8 mouse cellular contexts compared by ENCODE assay signal in genomic region chr6:125160854-125161760, GRCm38 (mm10). TPM values are rescaled to one million over a fixed set of nuclear protein-coding genes. Genes with fewer than 3 reads are reported as not detected.
DNase-seq lines count a peak whose midpoint lies in the region; ATAC-seq lines count a peak whose summit lies in the region.

No protein-coding gene starts in this region.

- H3K36me3 ChIP-seq in hindbrain, embryonic 11.5 days (ENCODE audit: control insufficient read depth, insufficient read depth, low read length), result peaks cover 12% of the 10 kb centered on the region
- H3K36me3 ChIP-seq in hindbrain, embryonic 14.5 days (replicated peaks; ENCODE audit: control insufficient read depth, insufficient read depth), result peaks cover 54% of the 10 kb centered on the region
- peaks cover 36% of the 10 kb centered on the region for H3K36me3 ChIP-seq in hindbrain, embryonic 15.5 days
- peaks cover 87% of the 10 kb centered on the region for H3K36me3 ChIP-seq in limb, embryonic 10.5 days
- H3K36me3 ChIP-seq in midbrain, embryonic 13.5 days, result peaks cover 57% of the 10 kb centered on the region

- 18% methylated on average over 22 of the region's 22 CpGs for WGBS in hindbrain, embryonic 11.5 days
- WGBS in hindbrain, embryonic 14.5 days, result 21% methylated on average over 22 of the region's 22 CpGs
- WGBS in hindbrain, embryonic 15.5 days, result 19% methylated on average over 22 of the region's 22 CpGs
- WGBS in limb, embryonic 10.5 days, result 17% methylated on average over 22 of the region's 22 CpGs
- 17% methylated on average over 22 of the region's 22 CpGs for WGBS in midbrain, embryonic 13.5 days

- H3K27ac ChIP-seq in hindbrain, embryonic 11.5 days (ENCODE audit: low read depth, low read length), result 0 out of 2 replicates have a peak overlapping the region, but pooled peaks have one; percentile 24
- H3K27ac ChIP-seq in hindbrain, embryonic 14.5 days, result no peak overlapping the region
- H3K27ac ChIP-seq in hindbrain, embryonic 15.5 days (replicated peaks), result 0 out of 2 replicates have a peak overlapping the region, but pooled peaks have one; percentile 8
- H3K27ac ChIP-seq in limb, embryonic 10.5 days, result no peak overlapping the region
- H3K27ac ChIP-seq in midbrain, embryonic 13.5 days, result no peak overlapping the region

- peaks cover 12% of the 10 kb centered on the region for H3K4me1 ChIP-seq in hindbrain, embryonic 11.5 days (replicated peaks; ENCODE audit: control insufficient read depth, insufficient read depth, low read length)
- peaks cover 17% of the 10 kb centered on the region for H3K4me1 ChIP-seq in hindbrain, embryonic 14.5 days (replicated peaks; ENCODE audit: control insufficient read depth, insufficient read depth, low read length)
- peaks cover 27% of the 10 kb centered on the region for H3K4me1 ChIP-seq in hindbrain, embryonic 15.5 days (replicated peaks)
- peaks cover 31% of the 10 kb centered on the region for H3K4me1 ChIP-seq in limb, embryonic 10.5 days
- H3K4me1 ChIP-seq in midbrain, embryonic 13.5 days (replicated peaks), result peaks cover 53% of the 10 kb centered on the region

- H3K9me3 ChIP-seq in hindbrain, embryonic 11.5 days (ENCODE audit: control insufficient read depth, low read length), result no peaks in the 10 kb centered on the region
- H3K9me3 ChIP-seq in hindbrain, embryonic 14.5 days (ENCODE audit: control insufficient read depth, low read length), result no peaks in the 10 kb centered on the region
- H3K9me3 ChIP-seq in hindbrain, embryonic 15.5 days, result no peaks in the 10 kb centered on the region
- no peaks in the 10 kb centered on the region for H3K9me3 ChIP-seq in limb, embryonic 10.5 days (replicated peaks)
- no peaks in the 10 kb centered on the region for H3K9me3 ChIP-seq in midbrain, embryonic 13.5 days

- peak; percentile 59 for DNase-seq in hindbrain, embryonic 11.5 days (ENCODE audit: low spot score)
- DNase-seq in hindbrain, embryonic 14.5 days (ENCODE audit: low spot score), result no peak
- DNase-seq in adrenal gland, postnatal 25 days, result peak; percentile 65
- peak; percentile 39 to 64 for DNase-seq in frontal cortex, adult 2 months (ENCODE audit: extremely low spot score in 1 of 2, low spot score in 1 of 2)
- peak; percentile 67 for DNase-seq in limb, embryonic 10.5 days (ENCODE audit: low spot score)
- no peak for DNase-seq in thymus, postnatal 14 days

- H3K27me3 ChIP-seq in hindbrain, embryonic 11.5 days (ENCODE audit: control insufficient read depth, insufficient read depth, low read length), result no peaks in the 10 kb centered on the region
- H3K27me3 ChIP-seq in hindbrain, embryonic 14.5 days (ENCODE audit: control insufficient read depth, insufficient read depth, low read length), result no peaks in the 10 kb centered on the region
- H3K27me3 ChIP-seq in hindbrain, embryonic 15.5 days, result no peaks in the 10 kb centered on the region
- H3K27me3 ChIP-seq in limb, embryonic 10.5 days (ENCODE audit: low read depth, poor library complexity, severe bottlenecking), result no peaks in the 10 kb centered on the region
- no peaks in the 10 kb centered on the region for H3K27me3 ChIP-seq in midbrain, embryonic 13.5 days

- no peak overlapping the region for H3K4me3 ChIP-seq in hindbrain, embryonic 11.5 days (ENCODE audit: low read depth, low read length)
- no peak overlapping the region for H3K4me3 ChIP-seq in hindbrain, embryonic 14.5 days (replicated peaks; ENCODE audit: low read length)
- H3K4me3 ChIP-seq in hindbrain, embryonic 15.5 days, result no peak overlapping the region
- 0 out of 2 replicates have a peak overlapping the region, but pooled peaks have one; percentile 7 for H3K4me3 ChIP-seq in limb, embryonic 10.5 days
- no peak overlapping the region for H3K4me3 ChIP-seq in midbrain, embryonic 13.5 days (replicated peaks)

- no peak overlapping the region for H3K9ac ChIP-seq in hindbrain, embryonic 11.5 days (ENCODE audit: low read depth, low read length)
- no peak overlapping the region for H3K9ac ChIP-seq in hindbrain, embryonic 14.5 days
- no peak overlapping the region for H3K9ac ChIP-seq in hindbrain, embryonic 15.5 days
- peak overlapping the region; percentile 10; the same call in 1 of the 2 replicates for H3K9ac ChIP-seq in midbrain, embryonic 13.5 days (replicated peaks)

- no peak overlapping the region for H3K4me2 ChIP-seq in hindbrain, embryonic 11.5 days (replicated peaks; ENCODE audit: low read depth, low read length)
- H3K4me2 ChIP-seq in hindbrain, embryonic 14.5 days (replicated peaks), result no peak overlapping the region
- H3K4me2 ChIP-seq in hindbrain, embryonic 15.5 days, result no peak overlapping the region
- H3K4me2 ChIP-seq in midbrain, embryonic 13.5 days (replicated peaks), result no peak overlapping the region

- ATAC-seq in hindbrain, embryonic 11.5 days (ENCODE audit: low FRiP score), result no peak
- ATAC-seq in hindbrain, embryonic 14.5 days (ENCODE audit: low FRiP score), result no peak
- ATAC-seq in hindbrain, embryonic 15.5 days (ENCODE audit: low FRiP score, low read depth), result no peak
- no peak for ATAC-seq in midbrain, embryonic 13.5 days

RNA-seq across cellular contexts. Expression of gene Gapdh, which starts 5.2 kb away (rescaled TPM):
- polyA plus RNA-seq in hindbrain, embryonic 11.5 days (2014; fragmentation: Nextera tagmentation; extraction: Ambion mirVana), result 2,070 and 2,095 TPM in 2 replicates
- polyA plus RNA-seq in hindbrain, embryonic 14.5 days (2014; fragmentation: Nextera tagmentation; extraction: Ambion mirVana), result 1,428 and 1,660 TPM in 2 replicates
- 1,475 and 1,510 TPM in 2 replicates for total RNA-seq in adrenal gland, postnatal 25 days (2021)
- 4,623 and 6,295 TPM in 2 replicates for polyA plus RNA-seq in frontal cortex, adult 2 months (2012; rRNA removed)
- polyA plus RNA-seq in hindbrain, embryonic 15.5 days (2015; fragmentation: Nextera tagmentation; extraction: Ambion mirVana), result 1,531 and 1,630 TPM in 2 replicates
- 2,585 and 3,112 TPM in 2 replicates for polyA plus RNA-seq in limb, embryonic 10.5 days (2016; fragmentation: Nextera tagmentation; extraction: Ambion mirVana)
- polyA plus RNA-seq in midbrain, embryonic 13.5 days (2015; fragmentation: Nextera tagmentation; extraction: Ambion mirVana), result 1,484 and 1,546 TPM in 2 replicates

RNA-seq across cellular contexts. Expression of gene Iffo1, which starts 16.1 kb away (rescaled TPM):
- polyA plus RNA-seq in hindbrain, embryonic 11.5 days (2014; fragmentation: Nextera tagmentation; extraction: Ambion mirVana), result 10.3 and 10.4 TPM in 2 replicates
- 18.2 and 19.0 TPM in 2 replicates for polyA plus RNA-seq in hindbrain, embryonic 14.5 days (2014; fragmentation: Nextera tagmentation; extraction: Ambion mirVana)
- total RNA-seq in adrenal gland, postnatal 25 days (2021), result 27.8 and 43.8 TPM in 2 replicates
- 86.9 and 94.3 TPM in 2 replicates for polyA plus RNA-seq in frontal cortex, adult 2 months (2012; rRNA removed)
- 22.1 and 23.7 TPM in 2 replicates for polyA plus RNA-seq in hindbrain, embryonic 15.5 days (2015; fragmentation: Nextera tagmentation; extraction: Ambion mirVana)
- polyA plus RNA-seq in limb, embryonic 10.5 days (2016; fragmentation: Nextera tagmentation; extraction: Ambion mirVana), result 10.9 and 15.5 TPM in 2 replicates
- 14.9 and 19.3 TPM in 2 replicates for polyA plus RNA-seq in midbrain, embryonic 13.5 days (2015; fragmentation: Nextera tagmentation; extraction: Ambion mirVana)

RNA-seq across cellular contexts. Expression of gene Nop2, which starts 29.4 kb away (rescaled TPM):
- polyA plus RNA-seq in hindbrain, embryonic 11.5 days (2014; fragmentation: Nextera tagmentation; extraction: Ambion mirVana), result 45.3 and 58.8 TPM in 2 replicates
- polyA plus RNA-seq in hindbrain, embryonic 14.5 days (2014; fragmentation: Nextera tagmentation; extraction: Ambion mirVana), result 40.3 and 48.4 TPM in 2 replicates
- total RNA-seq in adrenal gland, postnatal 25 days (2021), result 36.2 and 44.0 TPM in 2 replicates
- 22.0 and 22.3 TPM in 2 replicates for polyA plus RNA-seq in frontal cortex, adult 2 months (2012; rRNA removed)
- 47.7 and 49.7 TPM in 2 replicates for polyA plus RNA-seq in hindbrain, embryonic 15.5 days (2015; fragmentation: Nextera tagmentation; extraction: Ambion mirVana)
- 94.6 and 119 TPM in 2 replicates for polyA plus RNA-seq in limb, embryonic 10.5 days (2016; fragmentation: Nextera tagmentation; extraction: Ambion mirVana)
- 43.2 and 45.9 TPM in 2 replicates for polyA plus RNA-seq in midbrain, embryonic 13.5 days (2015; fragmentation: Nextera tagmentation; extraction: Ambion mirVana)

RNA-seq across cellular contexts. Expression of gene Ncapd2, which starts 30.4 kb away (rescaled TPM):
- 109 and 110 TPM in 2 replicates for polyA plus RNA-seq in hindbrain, embryonic 11.5 days (2014; fragmentation: Nextera tagmentation; extraction: Ambion mirVana)
- polyA plus RNA-seq in hindbrain, embryonic 14.5 days (2014; fragmentation: Nextera tagmentation; extraction: Ambion mirVana), result 40.1 and 40.7 TPM in 2 replicates
- total RNA-seq in adrenal gland, postnatal 25 days (2021), result 35.6 and 48.3 TPM in 2 replicates
- 51.7 and 53.6 TPM in 2 replicates for polyA plus RNA-seq in frontal cortex, adult 2 months (2012; rRNA removed)
- polyA plus RNA-seq in hindbrain, embryonic 15.5 days (2015; fragmentation: Nextera tagmentation; extraction: Ambion mirVana), result 51.3 and 57.1 TPM in 2 replicates
- 285 and 288 TPM in 2 replicates for polyA plus RNA-seq in limb, embryonic 10.5 days (2016; fragmentation: Nextera tagmentation; extraction: Ambion mirVana)
- polyA plus RNA-seq in midbrain, embryonic 13.5 days (2015; fragmentation: Nextera tagmentation; extraction: Ambion mirVana), result 101 and 103 TPM in 2 replicates

RNA-seq across cellular contexts. Expression of gene Mrpl51, which starts 30.5 kb away (rescaled TPM):
- polyA plus RNA-seq in hindbrain, embryonic 11.5 days (2014; fragmentation: Nextera tagmentation; extraction: Ambion mirVana), result 184 and 189 TPM in 2 replicates
- 140 and 142 TPM in 2 replicates for polyA plus RNA-seq in hindbrain, embryonic 14.5 days (2014; fragmentation: Nextera tagmentation; extraction: Ambion mirVana)
- total RNA-seq in adrenal gland, postnatal 25 days (2021), result 158 and 198 TPM in 2 replicates
- 46.7 and 48.7 TPM in 2 replicates for polyA plus RNA-seq in frontal cortex, adult 2 months (2012; rRNA removed)
- 148 and 150 TPM in 2 replicates for polyA plus RNA-seq in hindbrain, embryonic 15.5 days (2015; fragmentation: Nextera tagmentation; extraction: Ambion mirVana)
- 213 and 231 TPM in 2 replicates for polyA plus RNA-seq in limb, embryonic 10.5 days (2016; fragmentation: Nextera tagmentation; extraction: Ambion mirVana)
- polyA plus RNA-seq in midbrain, embryonic 13.5 days (2015; fragmentation: Nextera tagmentation; extraction: Ambion mirVana), result 163 and 165 TPM in 2 replicates

Comparison
In these comparisons a context has a peak if more than half of its experiments do, and no peak if none do; other contexts are left out.
1. DNase-seq: peak in hindbrain, embryonic 11.5 days (single experiment), adrenal gland, postnatal 25 days (single experiment), frontal cortex, adult 2 months (2 of 2) and limb, embryonic 10.5 days (single experiment); none in hindbrain, embryonic 14.5 days (single experiment) and thymus, postnatal 14 days (single experiment).
2. H3K27ac ChIP-seq: peak in hindbrain, embryonic 11.5 days (single experiment) and hindbrain, embryonic 15.5 days (single experiment); none in hindbrain, embryonic 14.5 days (single experiment), limb, embryonic 10.5 days (single experiment) and midbrain, embryonic 13.5 days (single experiment).